Mouse (Mus musculus) left cerebral cortex, adult 18-20 months (tissue): ENCODE measurements at regions not wholly inside any gene's neighbourhood (a gene's known extent, or its start where the extent isn't known, plus 50 kb on each side); places are given as distances from the start of the nearest gene placed in this dataset.

Experiments
- DNase-seq, 2 experiments: peaks; one replicate each; pipeline ENCODE4 v3.0.0; 2021 to 2022; ENCODE audit warnings: low spot score in 2 of 2, mixed read lengths in 1 of 2

DNA sequence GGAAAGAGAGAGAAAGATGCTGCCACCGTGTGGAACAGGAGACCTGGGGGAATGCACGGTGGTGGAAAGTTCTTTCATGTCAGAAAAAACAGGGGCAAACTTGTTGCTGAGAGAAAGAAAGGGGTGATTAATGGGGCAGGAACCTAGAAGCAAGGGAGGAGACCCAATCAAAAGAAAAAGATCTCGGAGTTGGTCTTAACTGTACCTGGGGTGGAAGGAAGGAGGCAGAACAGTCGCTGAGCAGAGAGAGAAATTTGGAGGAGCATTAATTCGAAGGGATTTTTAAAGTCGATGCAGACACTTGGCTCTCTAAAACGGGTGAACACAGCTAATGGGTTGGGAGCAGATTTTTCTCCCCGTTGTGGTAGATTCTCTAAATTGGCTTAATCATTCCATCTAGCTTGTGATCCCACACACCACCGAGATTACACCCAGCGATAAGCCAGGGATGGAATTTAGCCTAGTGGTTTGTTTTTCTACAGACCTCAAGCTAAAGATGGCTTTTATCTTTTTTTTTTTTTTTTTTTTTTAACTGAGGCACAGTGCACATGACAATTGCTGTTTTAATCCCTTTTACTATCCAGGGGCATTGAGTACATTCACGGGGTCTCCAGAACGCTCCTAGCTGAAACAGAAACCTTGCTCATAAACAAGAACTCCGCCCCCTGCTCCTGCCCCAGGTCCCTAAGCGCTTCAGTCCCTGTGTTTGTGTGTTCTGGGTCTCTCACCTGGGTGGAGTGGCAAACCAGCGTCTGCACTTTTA is 73.1 kb upstream of the Cpm start:
- DNase-seq, result no peak

DNA sequence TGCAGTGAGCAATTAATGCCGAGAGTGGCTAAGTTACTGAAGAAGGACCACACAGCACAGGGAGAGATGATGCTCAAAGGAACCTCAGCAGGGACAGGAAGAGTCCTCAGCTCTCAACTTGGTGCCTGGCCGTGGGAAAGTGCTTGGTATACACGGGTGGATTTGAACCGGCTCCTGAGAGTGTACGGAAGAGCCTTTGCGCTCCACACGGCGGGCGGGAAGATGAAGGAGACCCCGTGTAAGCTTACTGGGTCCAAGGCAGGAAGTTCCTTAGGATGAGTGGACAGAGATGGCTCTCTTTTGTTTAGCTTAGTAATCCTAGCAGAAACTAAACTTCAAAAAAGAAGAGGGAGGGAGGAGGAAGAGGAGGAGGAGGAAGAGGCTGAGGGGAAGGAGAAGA is 73.8 kb upstream of the Cpm start:
- no peak for DNase-seq

DNA sequence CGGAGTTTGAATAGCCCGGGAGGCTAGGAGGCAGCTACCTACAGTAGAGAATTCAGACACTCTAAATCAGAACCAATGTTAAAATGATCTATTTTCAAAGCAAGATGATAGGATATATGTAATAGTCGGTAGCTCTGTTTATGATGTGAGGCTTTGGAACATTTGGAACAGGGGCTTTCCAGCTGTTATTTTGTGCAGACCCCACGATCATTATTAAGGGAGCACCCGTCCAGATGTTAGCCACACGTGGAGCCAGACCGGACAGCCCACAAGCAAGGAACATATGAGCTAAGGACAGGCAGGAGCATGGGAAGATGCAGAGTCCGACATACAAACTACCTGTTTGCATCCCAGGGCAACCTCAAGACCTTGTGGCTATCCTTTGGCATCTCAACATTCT is 74.3 kb upstream of the Cpm start:
- DNase-seq, result no peak

DNA sequence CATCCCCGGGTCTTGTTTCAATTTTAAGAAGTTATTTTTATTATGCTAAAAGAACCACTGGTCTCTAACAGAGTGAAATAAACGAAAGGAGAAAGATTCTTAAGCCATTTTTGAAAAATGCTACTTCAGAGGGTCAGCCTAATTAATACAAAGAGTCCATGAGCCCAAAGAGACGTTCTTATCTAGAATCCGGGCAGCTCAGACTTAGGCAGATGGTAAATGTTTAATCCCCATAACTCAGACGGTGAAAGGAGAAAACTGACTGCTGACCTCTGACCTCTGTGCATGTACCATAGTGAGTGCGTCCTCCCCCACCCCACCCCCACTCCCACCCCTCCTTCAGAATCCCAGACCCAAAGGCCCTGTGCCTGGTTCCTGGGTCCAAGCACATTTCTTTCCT is 74.8 kb upstream of the Cpm start:
- DNase-seq, result no peak

DNA sequence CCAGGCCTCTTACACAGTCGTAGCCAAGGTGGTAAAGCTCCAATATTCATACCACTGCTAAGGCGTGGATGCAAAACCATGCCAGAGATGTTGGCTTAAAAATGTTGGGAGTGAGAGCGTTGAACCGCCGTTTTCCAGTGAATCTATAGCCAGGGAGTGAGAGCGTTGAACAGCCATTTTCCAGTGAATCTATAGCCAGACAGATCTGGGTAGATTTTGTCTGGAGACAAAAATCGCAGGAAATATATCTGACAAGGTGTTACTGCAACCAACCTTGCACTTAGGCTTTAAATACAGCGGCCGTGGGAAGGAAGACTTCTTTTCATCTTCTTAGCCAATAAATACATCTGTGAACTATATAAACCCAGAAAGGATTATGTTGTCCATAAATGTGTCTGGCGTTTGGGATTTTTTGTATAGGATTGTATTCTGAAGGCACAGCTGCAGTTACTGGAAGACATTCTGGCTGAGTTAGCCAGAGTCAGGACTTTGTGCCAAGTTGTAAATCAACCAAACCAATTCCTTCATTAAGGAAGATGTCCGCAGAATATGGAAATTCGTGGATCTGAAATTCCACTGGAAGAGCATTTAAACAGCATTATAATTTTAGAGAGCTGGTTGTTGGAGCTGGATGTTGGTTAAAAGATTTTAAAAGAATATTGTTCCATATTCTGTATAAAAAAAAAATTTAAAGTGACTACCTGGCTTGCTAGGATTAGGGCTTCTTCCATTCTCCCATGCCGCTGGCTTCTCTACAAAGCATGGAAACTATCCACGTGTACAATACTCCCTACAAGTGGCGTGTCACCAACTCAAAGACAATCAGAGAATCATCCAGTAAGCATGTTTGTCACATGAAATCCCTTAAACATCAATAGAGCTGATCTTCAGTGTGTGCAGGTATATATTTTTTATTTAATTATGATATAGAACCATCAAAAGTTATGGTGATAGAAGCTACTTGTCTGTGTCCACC is 75.8 kb upstream of the Cpm start:
- no peak for DNase-seq

DNA sequence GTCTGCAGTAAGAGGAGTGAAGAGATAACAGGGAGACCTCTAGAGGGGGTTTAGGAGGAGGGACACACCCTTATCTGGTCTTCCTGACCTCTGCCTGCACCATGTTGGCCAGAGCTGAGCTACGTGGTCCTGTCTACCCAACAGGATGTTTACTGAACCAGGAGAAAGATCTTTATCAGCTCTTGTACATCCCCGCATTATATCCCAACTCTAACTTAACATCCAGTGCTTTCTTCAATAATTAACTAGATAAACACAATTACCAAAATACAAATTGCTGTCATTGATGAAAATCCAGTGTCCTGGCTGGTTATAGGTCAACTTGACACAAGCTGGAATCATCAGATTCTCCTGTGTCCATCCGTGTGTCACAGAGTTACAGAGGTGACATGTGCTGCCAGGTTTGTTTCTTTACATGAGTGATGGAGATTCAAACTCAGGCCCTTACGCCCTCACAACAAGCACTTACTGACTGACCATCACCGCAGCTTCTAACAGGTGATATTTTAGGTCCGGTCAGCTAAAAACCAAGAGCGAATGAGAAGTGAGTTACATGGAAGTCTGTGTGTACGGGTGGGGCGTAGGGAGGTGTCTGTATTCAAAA is 77.1 kb upstream of the Cpm start:
- no peak for DNase-seq

DNA sequence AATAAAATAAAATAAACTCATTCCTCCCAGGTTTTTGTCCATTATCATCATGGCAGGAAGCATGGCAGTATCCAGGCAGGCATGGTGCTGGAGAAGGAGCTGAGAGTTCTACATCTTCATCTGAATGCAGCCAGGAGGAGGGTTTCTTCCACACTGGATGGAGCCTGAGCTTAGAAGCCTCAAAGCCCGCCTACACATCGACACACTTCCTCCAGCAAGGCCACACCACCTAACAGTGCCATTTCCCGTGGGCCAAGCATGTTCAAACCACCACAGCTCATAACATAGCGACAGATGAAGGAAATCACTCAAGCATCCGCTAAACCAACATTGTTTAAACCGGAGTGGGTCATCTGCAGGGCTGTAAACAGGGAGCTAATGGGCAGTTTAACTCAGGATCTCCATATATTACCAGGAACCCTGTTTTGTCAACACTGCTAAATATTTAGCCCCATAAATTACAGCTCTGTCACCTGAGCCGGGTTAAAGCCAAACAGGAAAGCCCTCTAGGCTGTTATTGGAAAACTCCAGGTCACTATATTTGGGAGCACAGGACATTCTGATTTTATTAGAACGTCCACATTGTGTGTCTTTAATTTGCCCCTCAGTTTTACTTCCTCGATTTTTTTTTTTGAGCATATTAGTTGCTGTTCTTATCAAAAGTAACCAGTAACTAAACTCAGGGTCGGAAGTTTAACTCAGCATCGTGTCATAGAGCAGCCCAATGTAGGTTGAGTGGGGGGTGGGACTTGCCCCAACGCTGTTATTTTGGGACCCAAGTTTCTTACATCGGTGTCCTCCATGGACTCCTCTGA is 77.9 kb upstream of the Cpm start:
- DNase-seq, result no peak

DNA sequence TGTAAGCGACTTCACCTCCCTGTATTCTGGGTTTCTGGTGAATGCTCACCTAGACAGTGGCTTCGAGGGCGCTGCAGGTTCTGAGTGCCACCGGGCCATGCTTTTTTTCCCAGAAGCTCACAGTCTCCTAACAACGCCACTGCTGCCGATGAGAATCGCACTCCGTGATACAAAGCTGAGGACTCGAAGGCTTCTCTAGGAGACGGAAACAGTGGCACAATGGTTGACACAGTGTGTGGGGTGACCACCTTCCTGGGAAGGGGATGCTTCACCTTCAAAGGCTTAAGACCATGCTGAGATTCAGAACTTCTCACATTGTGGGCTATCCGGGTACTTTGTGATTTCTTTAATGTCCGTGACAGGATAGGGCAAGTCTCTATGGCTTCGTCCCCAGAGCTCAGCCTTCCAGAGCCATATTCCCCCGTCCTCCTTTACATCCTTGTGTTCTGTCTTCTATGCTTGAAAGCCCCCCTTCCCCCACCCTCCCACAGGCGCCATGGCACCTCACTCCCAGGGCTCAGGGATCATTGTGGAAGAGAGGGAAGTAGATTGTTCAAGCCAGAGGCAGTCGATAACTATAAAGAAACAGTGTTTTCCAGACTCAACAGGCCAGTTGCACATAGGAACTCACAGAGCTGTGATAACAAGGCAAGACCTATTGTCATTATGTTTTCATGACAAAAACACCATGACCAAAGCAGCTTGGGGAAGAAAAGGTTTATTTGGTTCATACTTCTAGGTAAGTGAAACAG is 79.3 kb upstream of the Cpm start:
- no peak for DNase-seq

DNA sequence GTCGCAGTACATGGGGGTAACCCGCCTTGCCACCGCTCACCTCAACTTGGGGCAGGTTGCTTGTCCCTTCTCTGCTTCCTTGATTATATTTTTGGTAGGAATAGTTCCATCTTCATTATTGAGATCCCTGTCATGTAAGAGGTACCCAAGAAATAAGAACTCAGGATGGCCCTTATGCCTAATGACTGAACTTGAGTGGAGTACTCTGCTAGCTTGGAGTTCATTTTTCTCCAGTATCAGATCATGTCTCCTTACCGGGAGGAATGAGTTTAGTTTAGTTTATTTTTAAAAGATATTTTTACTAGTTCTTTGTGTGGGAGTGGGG is 79.8 kb upstream of the Cpm start:
- no peak for DNase-seq

DNA sequence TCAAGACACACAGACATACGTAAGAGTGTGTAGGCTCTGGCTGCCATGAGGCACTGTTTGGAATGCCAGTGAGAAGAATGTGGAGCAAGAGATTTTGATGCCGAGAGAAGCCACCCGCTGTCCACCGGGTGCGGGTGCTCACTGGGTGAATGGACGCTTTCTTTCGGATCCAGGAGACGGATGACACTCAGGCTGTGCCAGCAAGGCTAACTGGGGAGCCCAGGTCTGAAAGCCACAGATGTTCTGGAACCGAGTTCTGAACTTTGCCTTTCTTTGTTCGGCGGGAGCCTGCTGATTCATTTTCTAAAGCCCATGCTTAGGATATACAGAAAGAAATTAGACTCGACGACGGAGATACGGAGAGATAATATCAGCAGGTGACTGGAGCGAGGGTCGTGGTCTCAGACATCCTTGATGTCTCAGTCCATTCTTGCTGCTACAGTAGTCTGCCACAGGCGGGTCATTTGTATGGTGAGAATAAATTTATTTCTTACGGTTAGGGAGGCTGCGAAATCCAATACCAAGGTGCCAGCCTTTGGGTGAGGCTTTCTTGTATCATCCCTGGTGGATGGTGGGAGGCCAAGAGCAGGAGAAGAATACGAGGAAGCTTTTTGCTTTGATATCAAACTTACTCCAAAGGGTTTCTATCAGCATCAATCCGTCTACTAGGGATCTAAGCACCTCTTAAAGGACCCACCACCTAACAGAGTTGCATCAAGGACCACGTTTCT is 80.4 kb upstream of the Cpm start:
- no peak for DNase-seq

DNA sequence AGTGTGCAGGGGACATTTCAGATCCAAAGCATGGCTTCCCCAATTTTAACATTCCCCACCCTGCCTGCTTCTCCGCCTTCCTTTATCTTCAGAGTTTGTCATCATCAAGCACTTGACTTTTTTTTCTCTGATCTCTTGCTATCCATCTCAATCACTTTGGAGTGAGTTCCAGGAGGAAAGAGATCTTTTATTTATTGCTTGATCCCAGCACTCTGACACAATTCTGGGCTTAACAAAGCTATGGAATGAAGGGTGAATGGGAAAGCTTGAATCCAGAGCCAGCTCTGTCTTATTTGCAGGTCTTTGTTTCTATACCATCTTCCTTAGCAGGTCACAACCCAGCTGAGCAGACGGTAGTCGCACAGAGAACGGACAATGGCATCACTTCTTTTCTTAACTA is 81.0 kb upstream of the Cpm start:
- no peak for DNase-seq

DNA sequence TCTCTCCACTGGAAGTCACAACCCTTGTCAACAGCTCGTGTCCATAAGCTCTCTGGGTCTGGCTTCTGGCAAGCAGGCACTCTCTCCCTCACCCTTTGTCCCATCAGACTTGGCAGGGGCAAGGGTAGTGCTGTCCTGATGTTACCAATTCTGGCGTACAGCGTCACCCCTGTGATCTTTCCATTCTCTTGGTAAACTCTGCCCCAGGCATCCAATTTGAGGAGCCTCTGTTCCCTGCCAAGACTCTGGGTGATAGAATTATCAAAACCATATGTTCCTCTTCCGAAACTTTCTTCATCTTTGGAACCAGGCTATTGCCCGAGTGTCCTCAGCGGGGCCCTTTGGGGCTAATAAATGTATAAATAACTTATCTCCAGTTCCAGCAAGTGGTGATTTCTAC is 82.0 kb upstream of the Cpm start:
- DNase-seq, result no peak

DNA sequence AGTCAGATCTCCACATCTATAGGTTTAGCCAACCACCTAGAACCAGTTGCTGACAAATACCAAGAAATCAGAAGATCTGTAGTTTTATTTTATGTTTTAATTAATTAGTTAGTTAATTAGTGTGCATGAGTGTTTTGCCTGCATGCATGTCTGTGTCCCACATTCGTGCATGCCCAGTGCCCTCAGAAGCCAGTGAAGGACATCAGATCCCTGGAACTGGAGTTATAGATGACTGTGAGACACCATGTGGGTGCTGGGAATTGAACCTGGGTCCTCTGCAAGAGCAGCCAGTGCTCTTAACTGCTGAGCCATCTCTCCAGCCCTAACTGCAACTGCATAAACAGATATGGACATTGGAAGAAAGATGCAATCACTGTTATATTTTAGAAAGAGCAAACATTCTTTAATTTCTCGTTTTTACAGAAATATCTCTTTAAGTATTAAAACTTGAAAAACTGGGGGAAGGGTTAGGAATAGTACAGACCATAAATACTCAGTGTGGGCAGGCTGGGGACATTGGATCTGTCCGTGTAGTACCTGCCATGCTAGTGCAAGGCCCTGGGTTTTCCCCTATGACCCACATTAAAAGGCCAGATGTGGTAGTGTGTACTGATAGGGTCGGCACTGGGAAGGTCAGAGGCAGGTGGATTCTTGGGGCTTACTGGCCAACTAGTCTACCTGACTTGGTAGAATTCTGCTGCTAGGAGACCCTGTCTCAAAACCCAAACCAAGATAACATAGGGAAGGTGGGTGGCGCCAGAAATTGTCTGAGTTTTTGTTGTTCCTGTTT is 83.3 kb upstream of the Cpm start:
- no peak for DNase-seq

DNA sequence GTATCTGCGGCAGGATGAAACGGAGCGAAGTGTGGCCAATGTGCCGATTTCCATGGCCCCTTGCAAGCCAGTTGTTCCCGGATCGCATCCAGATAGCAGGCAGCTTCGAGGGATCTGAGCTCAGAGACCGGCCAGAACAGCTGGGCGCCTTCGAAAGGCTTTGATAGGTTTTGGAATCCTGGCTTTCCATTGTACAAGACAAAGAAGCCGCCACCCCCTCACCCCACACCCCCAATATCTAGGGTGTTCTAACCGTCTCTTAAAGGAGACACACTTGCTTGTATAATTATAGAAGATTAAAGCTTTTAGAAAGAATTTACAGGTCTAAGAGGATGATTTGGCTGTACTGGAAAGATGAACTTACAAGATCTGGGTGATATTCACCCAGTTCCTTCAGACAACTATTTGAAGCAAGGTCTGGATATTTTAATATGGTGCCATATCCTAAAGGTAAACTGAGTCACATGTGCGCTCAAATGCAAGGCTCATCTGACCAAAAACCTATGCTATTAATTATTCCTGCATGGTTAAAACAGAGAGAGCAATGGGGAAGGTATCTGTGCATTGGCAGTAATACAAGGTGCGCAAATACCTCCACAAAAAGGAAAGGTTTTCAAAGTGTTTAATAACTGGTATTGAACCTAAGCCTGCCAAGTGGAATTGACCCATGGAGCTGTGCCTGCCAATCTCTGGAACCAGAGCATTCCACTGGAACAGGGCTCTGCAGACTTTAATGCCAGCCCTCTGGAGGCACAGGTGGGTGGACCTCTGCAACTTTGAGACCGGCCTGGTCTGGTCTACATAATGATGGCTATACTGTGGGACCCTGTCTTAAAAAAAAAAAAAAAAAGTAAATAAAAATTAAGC is 84.4 kb upstream of the Cpm start:
- no peak for DNase-seq

DNA sequence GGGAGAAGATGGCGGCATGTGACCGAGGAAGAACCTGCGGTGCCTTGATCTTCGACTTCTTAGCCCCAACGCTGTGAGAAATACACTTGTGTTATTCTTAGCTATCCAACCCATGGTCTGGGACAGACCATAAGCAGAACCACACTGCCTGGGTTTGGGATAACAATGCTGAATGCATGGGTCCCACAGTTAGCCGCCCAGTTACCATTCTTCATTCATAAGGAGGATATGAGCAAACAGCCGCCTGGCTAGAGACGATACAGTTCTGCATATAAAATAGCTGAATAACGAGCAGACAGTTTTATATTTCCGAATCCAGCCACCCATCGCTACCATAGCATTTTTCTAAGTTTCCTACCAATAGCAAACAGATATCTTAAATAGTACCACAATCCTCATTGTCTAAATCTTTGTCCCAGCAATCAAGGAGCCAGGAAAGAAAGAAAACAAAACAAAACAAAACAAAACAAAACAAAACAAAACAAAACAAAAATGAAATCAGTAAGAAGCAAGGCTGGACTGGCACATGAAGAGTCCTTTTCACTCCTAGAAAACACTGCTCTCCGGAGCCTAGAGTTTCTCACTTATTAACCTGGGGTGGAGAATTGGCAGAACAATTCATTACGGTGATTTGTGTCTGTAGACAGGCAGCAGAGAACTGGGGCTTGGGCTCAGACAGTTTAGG is 85.2 kb upstream of the Cpm start:
- DNase-seq, result no peak

DNA sequence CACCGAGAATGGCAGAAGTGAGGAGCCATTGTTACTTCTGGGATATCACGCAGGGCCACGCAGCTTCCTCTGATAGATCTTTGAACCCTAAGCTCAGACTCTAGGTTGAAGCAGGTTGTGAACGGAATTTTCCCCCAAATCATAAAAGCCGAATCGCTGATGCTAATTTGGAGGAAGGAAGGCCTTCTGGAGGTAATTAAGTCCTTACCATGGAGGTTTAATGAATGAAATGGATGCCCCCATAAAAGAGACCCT is 85.7 kb upstream of the Cpm start:
- no peak for DNase-seq

DNA sequence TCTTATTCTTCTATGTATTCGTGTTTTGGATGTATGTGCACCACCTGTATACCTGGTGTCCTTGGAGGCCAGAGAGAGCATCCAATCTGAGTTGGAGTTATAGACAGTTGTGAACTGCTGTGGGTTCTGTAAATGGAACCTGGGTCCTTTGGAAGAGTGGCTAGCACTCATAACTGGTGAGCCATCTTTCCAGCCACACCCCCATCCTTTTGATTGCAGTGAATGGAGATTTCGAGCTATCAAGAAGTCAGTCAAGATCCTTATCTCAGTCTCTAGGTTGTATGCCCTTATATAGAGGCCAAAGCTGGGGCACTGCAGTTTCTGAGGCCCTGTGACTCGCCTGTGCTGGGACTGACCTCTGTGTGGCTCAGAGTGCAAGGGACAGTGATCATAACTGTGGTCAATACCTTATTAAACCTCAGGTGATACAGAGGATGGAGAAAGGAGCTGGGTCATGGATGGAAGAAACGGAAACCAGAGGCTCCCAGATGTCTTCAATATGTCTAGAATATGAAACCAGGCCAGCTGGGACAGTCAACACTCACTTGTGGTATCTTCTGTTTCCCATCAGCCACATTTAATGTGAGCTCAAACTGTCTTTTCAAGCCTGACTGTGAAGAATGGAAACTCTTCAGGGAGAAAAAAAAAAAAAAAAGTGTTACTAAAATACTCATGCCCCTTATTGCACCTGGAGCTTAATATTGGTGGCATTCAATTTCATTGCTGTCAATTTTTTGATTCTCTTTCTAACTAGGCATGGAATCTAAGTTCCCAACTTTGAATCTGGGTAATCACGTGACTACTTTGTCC is 86.2 kb upstream of the Cpm start:
- DNase-seq, result no peak
